Mouse (Mus musculus) ovary, adult 10 weeks (tissue): ENCODE measurements around the gene Fbxo34. TPM values are rescaled to one million over a fixed set of nuclear protein-coding genes. Genes with fewer than 3 reads are reported as not detected.

ENCODE experiments used
- polyA plus RNA-seq: library from polyadenylated mRNA; stranded (reverse); fragments of 350-450 nt; fragmentation: Illumina TruSeq; extraction: RNeasy Lipid Tissue Mini Kit (QIAGEN cat#74804); gene quantifications from one replicate; pipeline ENCODE4 v1.2.3, GENCODE M21; 2014

Gene Fbxo34
- 24.4 TPM for polyA plus RNA-seq

DNA sequence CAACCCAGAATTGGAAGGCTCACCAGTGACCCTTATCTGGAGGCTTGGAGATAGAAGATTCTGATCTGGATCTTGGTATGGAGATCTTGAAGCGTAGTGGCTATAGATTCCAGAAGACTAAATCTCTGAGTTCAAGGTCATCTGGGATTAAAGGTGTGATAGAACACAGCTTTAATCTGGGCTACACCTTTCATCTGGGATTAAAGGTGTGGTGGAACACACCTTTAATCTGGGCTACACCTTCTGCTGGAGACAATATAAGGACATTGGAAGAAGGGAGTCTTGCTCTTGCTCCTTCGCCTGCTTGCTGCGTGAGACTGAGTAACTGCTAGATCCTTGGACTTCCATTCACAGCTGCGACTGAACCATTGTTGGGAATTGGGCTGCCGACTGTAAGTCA, at the start of gene Fbxo34:
TSS of gene Fbxo34 (plus strand) at position 301 of the 400 bp plus-strand sequence.

DNA sequence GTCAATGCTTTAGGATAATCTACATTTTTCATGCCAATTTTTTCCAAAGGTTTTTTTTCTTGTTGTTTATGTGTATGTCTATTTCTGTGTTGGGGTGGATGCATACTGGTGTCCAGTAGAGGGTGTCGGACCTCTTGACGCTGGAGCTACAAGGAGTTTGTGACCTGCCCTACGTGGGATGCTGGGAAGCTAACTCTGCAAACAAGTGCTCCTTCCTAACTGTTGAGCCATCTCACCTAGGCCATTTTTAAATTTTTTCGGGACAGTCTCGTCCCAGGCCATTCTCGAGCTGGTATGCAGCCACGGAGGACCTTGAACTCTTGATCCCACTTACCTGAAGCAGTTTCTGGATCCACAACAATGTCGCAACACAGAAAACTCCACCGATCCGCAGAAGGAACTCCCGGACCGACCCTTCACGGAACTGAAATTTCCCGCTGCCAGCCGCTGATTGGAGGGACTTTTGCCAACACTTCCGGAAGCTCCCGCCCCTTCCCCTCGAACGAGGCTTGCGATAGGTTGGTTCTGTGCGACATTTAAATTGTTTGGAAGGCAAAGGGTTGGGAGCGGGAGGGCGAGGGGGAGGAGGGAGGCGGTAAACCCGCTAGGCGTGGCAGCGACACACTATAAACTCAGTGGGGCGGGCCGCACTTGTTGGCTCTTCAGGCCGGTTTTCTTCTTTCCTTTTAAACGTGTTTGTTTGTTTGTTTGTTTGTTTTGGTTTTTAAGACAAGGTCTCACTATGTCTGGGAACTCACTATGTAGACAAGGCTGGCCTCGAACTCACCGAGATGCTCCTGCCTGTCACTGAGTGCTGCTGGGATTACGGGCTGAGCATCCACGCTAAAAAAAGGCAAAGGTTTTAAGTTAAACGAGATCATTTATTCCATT, 32.2 kb upstream of the Fbxo34 start, which contains the start of gene Dlgap5:
TSS of gene Dlgap5 (minus strand) at position 633 of the 891 bp plus-strand sequence.

DNA sequence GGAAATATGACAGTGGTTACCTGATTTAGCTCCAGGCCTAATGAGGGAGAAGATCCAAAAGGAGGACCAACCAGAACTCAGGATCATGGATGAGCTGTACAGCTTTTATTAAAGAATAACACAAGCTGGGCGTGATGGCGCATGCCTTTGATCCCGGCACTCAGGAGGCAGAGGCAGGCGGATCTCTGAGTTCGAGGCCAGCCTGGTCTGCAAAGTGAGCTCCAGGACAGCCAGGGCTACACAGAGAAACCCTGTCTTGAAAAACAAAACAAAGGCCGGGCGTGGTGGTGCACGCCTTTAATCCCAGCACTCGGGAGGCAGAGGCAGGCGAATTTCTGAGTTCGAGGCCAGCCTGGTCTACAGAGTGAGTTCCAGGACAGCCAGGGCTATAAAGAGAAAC, 120.3 kb downstream of the Fbxo34 start, which contains the start of gene Atg14:
TSS of gene Atg14 (minus strand) at position 101 of the 400 bp plus-strand sequence.

Other genes with a start within 250 kb of the Fbxo34 start
- gene Wdhd1, start 173.6 kb upstream of the Fbxo34 start, polyA plus RNA-seq: 19.7 TPM
- gene Socs4, start 173.5 kb upstream of the Fbxo34 start, polyA plus RNA-seq: 61.4 TPM
- gene Mapk1ip1l, start 152.2 kb upstream of the Fbxo34 start, polyA plus RNA-seq: 132 TPM
- 27.6 TPM for gene Lgals3, start 82.7 kb upstream of the Fbxo34 start, polyA plus RNA-seq
- 8.6 TPM for gene Dlgap5, start 32.0 kb upstream of the Fbxo34 start, polyA plus RNA-seq
- gene Atg14, start 120.2 kb downstream of the Fbxo34 start, polyA plus RNA-seq: 21.4 TPM
- gene Ktn1, start 198.0 kb downstream of the Fbxo34 start, polyA plus RNA-seq: 191 TPM